Mouse (Mus musculus): ENCODE results near the gene Tram2. TPM values are rescaled to one million over a fixed set of nuclear protein-coding genes. Genes with fewer than 3 reads are reported as not detected.

Gene Tram2
- polyA plus RNA-seq, 1 experiment from 2014 or later, result 2.2 TPM

DNA sequence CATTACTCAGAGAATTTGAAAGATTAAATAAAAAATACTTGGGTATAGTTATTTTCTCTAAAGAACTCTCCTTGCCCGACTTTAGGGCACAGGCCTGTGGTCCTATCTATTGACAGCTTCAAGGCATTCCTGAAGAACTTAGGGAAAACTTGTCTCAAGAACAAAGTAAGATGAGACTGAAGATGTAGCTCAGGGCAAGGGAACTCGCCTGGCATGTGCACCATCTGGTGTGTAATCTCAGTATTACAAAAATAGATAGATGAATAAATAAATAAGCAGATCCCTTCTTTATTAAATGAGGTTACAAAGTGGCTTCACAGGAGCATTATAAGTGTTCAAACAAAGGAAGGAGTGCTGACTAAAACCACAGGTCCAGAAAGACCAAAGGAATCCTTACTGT, 94.9 kb downstream of the Tram2 start:
- WGBS, result 77% methylated on average over 2 of the region's 2 CpGs
- Histone ChIP-seq H3K27me3 (no peaks in the 10 kb centered on the region), H3K9me3 (no peaks in the 10 kb centered on the region), H3K36me3 (no peaks in the 10 kb centered on the region), H3K4me2 (no peak overlapping the region), H3K27ac (replicated peaks) (no peak overlapping the region), H3K4me3 (no peak overlapping the region), H3K4me1 (replicated peaks) (no peaks in the 10 kb centered on the region), H3K9ac (no peak overlapping the region)
- no peak for ATAC-seq (ENCODE audit: low FRiP score, low read depth)

- 89% methylated on average over 6 of the region's 6 CpGs for WGBS
- ATAC-seq (ENCODE audit: low FRiP score, low read depth), result no peak
- no peak overlapping the region for H3K9ac ChIP-seq
Observed at GRCm38 (mm10) chr1:20981764-20982163, 97.3 kb downstream of the Tram2 start.

GRCm38 (mm10) chr1:20980553-20980952, 98.5 kb downstream of the Tram2 start:
- no peak overlapping the region for H3K4me2 ChIP-seq
- H3K9me3 ChIP-seq, result no peaks in the 10 kb centered on the region
- no peak overlapping the region for H3K27ac ChIP-seq (replicated peaks)
- no peak overlapping the region for H3K4me3 ChIP-seq
- 54% methylated on average over 1 of the region's 1 CpGs for WGBS
- H3K4me1 ChIP-seq (replicated peaks), result no peaks in the 10 kb centered on the region
- H3K9ac ChIP-seq, result no peak overlapping the region
- H3K27me3 ChIP-seq, result no peaks in the 10 kb centered on the region
- ATAC-seq (ENCODE audit: low FRiP score, low read depth), result no peak
- H3K36me3 ChIP-seq, result no peaks in the 10 kb centered on the region

More at GRCm38 (mm10) chr1:20981764-20982163, 97.3 kb downstream of the Tram2 start:
- Histone ChIP-seq H3K4me3 (no peak overlapping the region), H3K36me3 (no peaks in the 10 kb centered on the region), H3K4me1 (replicated peaks) (no peaks in the 10 kb centered on the region), H3K27ac (replicated peaks) (no peak overlapping the region), H3K27me3 (no peaks in the 10 kb centered on the region), H3K4me2 (no peak overlapping the region), H3K9me3 (no peaks in the 10 kb centered on the region)

- Histone ChIP-seq H3K36me3 (no peaks in the 10 kb centered on the region), H3K4me3 (no peak overlapping the region), H3K27ac (replicated peaks) (no peak overlapping the region), H3K4me2 (no peak overlapping the region), H3K9ac (no peak overlapping the region), H3K9me3 (no peaks in the 10 kb centered on the region), H3K27me3 (no peaks in the 10 kb centered on the region), H3K4me1 (replicated peaks) (no peaks in the 10 kb centered on the region)
- WGBS, result 81% methylated on average over 9 of the region's 9 CpGs
- ATAC-seq (ENCODE audit: low FRiP score, low read depth), result no peak
Observed at GRCm38 (mm10) chr1:20974341-20975135, 104.5 kb downstream of the Tram2 start.

GRCm38 (mm10) chr1:20973389-20973788, 105.6 kb downstream of the Tram2 start:
- H3K4me3 ChIP-seq, result no peak overlapping the region
- 96% methylated on average over 6 of the region's 6 CpGs for WGBS
- no peaks in the 10 kb centered on the region for H3K27me3 ChIP-seq

GRCm38 (mm10) chr1:20969642-20970041, 109.4 kb downstream of the Tram2 start:
- WGBS, result 91% methylated on average over 2 of the region's 2 CpGs
- H3K4me1 ChIP-seq (replicated peaks), result no peaks in the 10 kb centered on the region

More at GRCm38 (mm10) chr1:20973389-20973788, 105.6 kb downstream of the Tram2 start:
- H3K4me2 ChIP-seq, result no peak overlapping the region
- H3K4me1 ChIP-seq (replicated peaks), result no peaks in the 10 kb centered on the region
- no peak for ATAC-seq (ENCODE audit: low FRiP score, low read depth)
- no peaks in the 10 kb centered on the region for H3K9me3 ChIP-seq
- no peaks in the 10 kb centered on the region for H3K36me3 ChIP-seq
- no peak overlapping the region for H3K9ac ChIP-seq
- no peak overlapping the region for H3K27ac ChIP-seq (replicated peaks)

DNA sequence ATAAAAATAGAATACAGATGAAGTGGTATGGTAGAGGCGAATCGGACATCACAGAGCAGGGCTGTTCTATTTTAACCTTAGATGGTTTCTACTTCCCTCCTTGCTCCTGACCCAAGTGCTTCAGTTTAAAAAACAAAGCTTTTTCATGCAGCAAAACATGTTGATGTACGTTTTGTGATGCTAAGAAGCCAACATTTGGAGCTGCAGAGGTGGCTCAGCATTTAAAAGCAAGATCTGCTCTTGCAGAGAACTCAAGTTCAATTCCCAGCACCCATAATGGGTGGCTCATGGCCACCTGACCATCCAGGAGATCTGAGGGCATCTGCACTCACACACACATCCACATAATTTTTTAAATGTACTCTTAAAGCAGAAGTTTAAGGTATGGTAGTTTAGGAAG, 124.2 kb downstream of the Tram2 start:
- no peak overlapping the region for H3K27ac ChIP-seq (replicated peaks)
- no peak overlapping the region for H3K4me3 ChIP-seq
- no peak overlapping the region for H3K9ac ChIP-seq
- no peaks in the 10 kb centered on the region for H3K36me3 ChIP-seq
- no peaks in the 10 kb centered on the region for H3K27me3 ChIP-seq
- no peaks in the 10 kb centered on the region for H3K9me3 ChIP-seq
- ATAC-seq (ENCODE audit: low FRiP score, low read depth), result no peak
- no peak overlapping the region for H3K4me2 ChIP-seq
- peaks cover 12% of the 10 kb centered on the region for H3K4me1 ChIP-seq (replicated peaks)
- 84% methylated on average over 3 of the region's 3 CpGs for WGBS

More at GRCm38 (mm10) chr1:20969642-20970041, 109.4 kb downstream of the Tram2 start:
- no peak for ATAC-seq (ENCODE audit: low FRiP score, low read depth)
- Histone ChIP-seq H3K27ac (replicated peaks) (no peak overlapping the region), H3K4me3 (no peak overlapping the region), H3K9me3 (no peaks in the 10 kb centered on the region), H3K9ac (no peak overlapping the region), H3K27me3 (no peaks in the 10 kb centered on the region), H3K36me3 (no peaks in the 10 kb centered on the region), H3K4me2 (no peak overlapping the region)

GRCm38 (mm10) chr1:20951799-20952198, 127.2 kb downstream of the Tram2 start:
- peaks cover 12% of the 10 kb centered on the region for H3K4me1 ChIP-seq (replicated peaks)
- peak overlapping the region; percentile 68 for H3K4me3 ChIP-seq
- no peaks in the 10 kb centered on the region for H3K27me3 ChIP-seq
- ATAC-seq (ENCODE audit: low FRiP score, low read depth), result peak; percentile 78; the same call in 1 of the 2 replicates
- H3K36me3 ChIP-seq, result no peaks in the 10 kb centered on the region
- H3K27ac ChIP-seq (replicated peaks), result peak overlapping the region; percentile 90
- peak overlapping the region; percentile 76 for H3K9ac ChIP-seq
- peak overlapping the region; percentile 85 for H3K4me2 ChIP-seq
- under 1% methylated on average over 16 of the region's 16 CpGs for WGBS
- H3K9me3 ChIP-seq, result no peaks in the 10 kb centered on the region

DNA sequence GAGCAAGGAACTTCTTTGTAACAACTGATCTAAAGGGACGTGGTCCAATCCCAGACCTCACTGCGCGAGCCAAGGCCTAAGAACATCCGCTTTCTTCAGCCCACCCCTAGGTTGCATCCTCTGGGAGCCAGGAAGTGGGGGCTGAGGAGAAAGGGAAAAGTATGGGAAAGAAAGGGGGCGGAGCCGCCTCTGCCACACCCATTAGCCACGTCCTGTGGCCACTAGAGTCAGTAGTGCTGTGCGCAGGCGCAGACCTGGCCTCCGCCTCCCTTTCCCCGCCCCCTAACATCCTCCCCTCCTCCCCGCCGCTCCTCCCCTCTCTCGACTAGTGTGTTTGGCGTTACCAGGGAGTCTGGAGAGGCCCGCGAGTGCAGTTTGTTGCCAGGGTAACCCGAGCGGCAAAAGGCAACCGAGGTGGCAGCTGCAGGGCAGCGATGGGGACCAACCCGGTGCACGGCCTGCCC, 127.7 kb downstream of the Tram2 start, which contains the start of gene Efhc1:
Efhc1 (plus strand) TSS at position 327 of the 464 bp plus-strand sequence.
- Histone ChIP-seq H3K4me2 (peak within 1 kb of the TSS; percentile 85), H3K4me1 (replicated peaks) (peaks cover 12% of the 10 kb centered on the region), H3K4me3 (peak within 1 kb of the TSS; percentile 68), H3K27me3 (no peaks in the 10 kb centered on the region), H3K9me3 (no peaks in the 10 kb centered on the region), H3K9ac (peak within 1 kb of the TSS; percentile 76), H3K36me3 (no peaks in the 10 kb centered on the region), H3K27ac (replicated peaks) (peak within 1 kb of the TSS; percentile 90)
- 3% methylated on average over 19 of the region's 23 CpGs for WGBS
- ATAC-seq (ENCODE audit: low FRiP score, low read depth), result peak; percentile 99

Other genes starting within 250 kb of the Tram2 start
- 33.0 and 38.6 TPM in 2 replicates for gene Paqr8, start 188.6 kb downstream of the Tram2 start, polyA plus RNA-seq (2015; fragmentation: Nextera tagmentation; extraction: Ambion mirVana)
- 2.9 and 3.6 TPM in 2 replicates for gene Efhc1, start 127.6 kb downstream of the Tram2 start, polyA plus RNA-seq (2015; fragmentation: Nextera tagmentation; extraction: Ambion mirVana)
- 19.2 and 20.8 TPM in 2 replicates for gene Tmem14a, start 139.3 kb upstream of the Tram2 start, polyA plus RNA-seq (2015; fragmentation: Nextera tagmentation; extraction: Ambion mirVana)
- gene Gsta3, start 161.4 kb upstream of the Tram2 start, polyA plus RNA-seq (2015; fragmentation: Nextera tagmentation; extraction: Ambion mirVana), result 0.29 and 0.54 TPM in 2 replicates